Mouse (Mus musculus) G1E (cell line): Measurements from ENCODE around the gene Xcr1. TPM values are rescaled to one million over a fixed set of nuclear protein-coding genes. Genes with fewer than 3 reads are reported as not detected.

ENCODE experiments used
- ATAC-seq: 2 replicates; pipeline ENCODE4 v1.8.0; 2016; ENCODE audit warnings: mild to moderate bottlenecking; ENCODE audit not compliant: insufficient number of reproducible peaks, poor library complexity, low FRiP score, severe bottlenecking; ENCODE audit errors: extremely low read depth
- DNase-seq: peaks from one replicate; pipeline ENCODE4 v3.0.0; 2012; ENCODE audit warnings: low spot score
- H3K27me3 ChIP-seq: 2 replicates; pipeline ENCODE4 v1.6.1; 2012; ENCODE audit warnings: mild to moderate bottlenecking, low read length, inconsistent platforms; ENCODE audit not compliant: insufficient read depth
- H3K36me3 ChIP-seq: replicated peaks from 2 replicates; pipeline ENCODE3; 2012; ENCODE audit warnings: mild to moderate bottlenecking, inconsistent platforms
- H3K4me1 ChIP-seq: 2 replicates; pipeline ENCODE4 v1.6.1; 2012; ENCODE audit warnings: low read depth, low read length, inconsistent platforms, mixed read lengths; ENCODE audit not compliant: insufficient read depth
- H3K4me3 ChIP-seq: 2 replicates; pipeline ENCODE4 v1.5.1; 2012; ENCODE audit warnings: low read depth, mild to moderate bottlenecking, inconsistent platforms, low read length, moderate library complexity, mixed read lengths
- H3K9me3 ChIP-seq: replicated peaks from 2 replicates; pipeline ENCODE4 v1.6.1; 2012; ENCODE audit warnings: inconsistent platforms
- CTCF ChIP-seq: IDR thresholded peaks from 2 replicates; pipeline ENCODE4 v1.5.1; 2012; ENCODE audit warnings: low read depth, low read length, inconsistent platforms, mixed read lengths
- GATA1 ChIP-seq: IDR thresholded peaks from 2 replicates; pipeline ENCODE4 v1.6.1; 2012; ENCODE audit warnings: borderline replicate concordance, low read length, inconsistent platforms, mixed read lengths
- GATA2 ChIP-seq: IDR thresholded peaks from 2 replicates; pipeline ENCODE4 v1.6.1; 2012; ENCODE audit warnings: low read depth, low read length, inconsistent platforms, borderline replicate concordance
- POLR2AphosphoS5 ChIP-seq: IDR thresholded peaks from 2 replicates; pipeline ENCODE4 v1.6.1; 2012; ENCODE audit warnings: low read depth, low read length, inconsistent platforms; ENCODE audit not compliant: insufficient replicate concordance
- TAL1 ChIP-seq: conservative IDR thresholded peaks from 2 replicates; pipeline ENCODE4 v1.6.1; 2012; ENCODE audit warnings: low read depth, low read length, inconsistent platforms, mixed read lengths
- polyA plus RNA-seq: library from polyadenylated mRNA; stranded (reverse); fragments of >175 nt; gene quantifications from 2 replicates; pipeline ENCODE4 v1.2.3, GENCODE M21; 2012
- total RNA-seq, 2 experiments: library from RNA; stranded (forward) in 1 of 2; stranded (reverse) in 1 of 2; fragments of 200-1000 nt in 1 of 2; fragments of >200 nt in 1 of 2; fragmentation: Nextera tagmentation in 1 of 2; gene quantifications; 2 replicates each; pipeline ENCODE4 v1.2.3; 2014 to 2017

Xcr1 gene
- total RNA-seq (2014; fragmentation: Nextera tagmentation): not detected in 2 replicates
- 0.06 and 0.11 TPM in 2 replicates for total RNA-seq (2017)
- polyA plus RNA-seq: not detected in 2 replicates

GRCm38 (mm10) chr9:123861929-123862328 lies at the start of gene Xcr1:
Xcr1 (minus strand) TSS chr9:123862029.
- no peak for ATAC-seq
- no peak for DNase-seq

GRCm38 (mm10) chr9:123872049-123872448 lies 10.2 kb upstream of the Xcr1 start:
- Histone ChIP-seq H3K4me3 (no peak overlapping the region), H3K36me3 (no peaks in the 10 kb centered on the region), H3K4me1 (no peaks in the 10 kb centered on the region), H3K9me3 (no peaks in the 10 kb centered on the region), H3K27me3 (peaks cover 7% of the 10 kb centered on the region)
- no peak for ATAC-seq
- no peak for DNase-seq
- TF ChIP-seq TAL1 (no peak), CTCF (no peak), GATA1 (no peak), POLR2AphosphoS5 (no peak), GATA2 (no peak)

More at GRCm38 (mm10) chr9:123861929-123862328, at the start of gene Xcr1:
- Histone ChIP-seq H3K9me3 (no peaks in the 10 kb centered on the region), H3K4me3 (no peak within 1 kb of the TSS), H3K36me3 (no peaks in the 10 kb centered on the region), H3K4me1 (no peaks in the 10 kb centered on the region), H3K27me3 (no peaks in the 10 kb centered on the region)
- TF ChIP-seq CTCF (no peak), GATA2 (no peak), GATA1 (no peak), POLR2AphosphoS5 (no peak), TAL1 (no peak)

- H3K27me3 ChIP-seq: peaks cover 7% of the 10 kb centered on the region
- no peaks in the 10 kb centered on the region for H3K4me1 ChIP-seq
- DNase-seq: no peak
- TF ChIP-seq GATA1 (no peak), CTCF (no peak), GATA2 (no peak), TAL1 (no peak), POLR2AphosphoS5 (no peak)
- ATAC-seq: no peak
- no peaks in the 10 kb centered on the region for H3K9me3 ChIP-seq
- no peak overlapping the region for H3K4me3 ChIP-seq
- no peaks in the 10 kb centered on the region for H3K36me3 ChIP-seq
Measured at GRCm38 (mm10) chr9:123869167-123869784, 7.4 kb upstream of the Xcr1 start.

GRCm38 (mm10) chr9:123863641-123864040 lies 1.8 kb upstream of the Xcr1 start:
- H3K4me3 ChIP-seq: no peak overlapping the region
- peaks cover 3% of the 10 kb centered on the region; the same call in 1 of the 2 replicates for H3K27me3 ChIP-seq

GRCm38 (mm10) chr9:123862895-123863616 lies 1.2 kb upstream of the Xcr1 start:
- H3K36me3 ChIP-seq: no peaks in the 10 kb centered on the region
- no peak for ATAC-seq
- H3K27me3 ChIP-seq: peaks cover 3% of the 10 kb centered on the region; the same call in 1 of the 2 replicates
- no peak overlapping the region for H3K4me3 ChIP-seq
- no peak for TF ChIP-seq GATA1
- no peak for DNase-seq
- H3K4me1 ChIP-seq: no peaks in the 10 kb centered on the region
- no peaks in the 10 kb centered on the region for H3K9me3 ChIP-seq

More at GRCm38 (mm10) chr9:123863641-123864040, 1.8 kb upstream of the Xcr1 start:
- Histone ChIP-seq H3K36me3 (no peaks in the 10 kb centered on the region), H3K9me3 (no peaks in the 10 kb centered on the region), H3K4me1 (no peaks in the 10 kb centered on the region)
- TF ChIP-seq GATA1 (no peak), TAL1 (no peak), GATA2 (no peak), POLR2AphosphoS5 (no peak), CTCF (no peak)
- no peak for ATAC-seq
- no peak for DNase-seq

GRCm38 (mm10) chr9:123856836-123857235 lies 5.0 kb downstream of the Xcr1 start:
- no peaks in the 10 kb centered on the region for H3K36me3 ChIP-seq
- ATAC-seq: no peak
- peaks cover 8% of the 10 kb centered on the region for H3K4me1 ChIP-seq
- DNase-seq: no peak
- no peaks in the 10 kb centered on the region for H3K27me3 ChIP-seq
- TF ChIP-seq CTCF: no peak
- TF ChIP-seq GATA2: no peak
- no peak for TF ChIP-seq GATA1
- no peak for TF ChIP-seq TAL1
- TF ChIP-seq POLR2AphosphoS5: no peak
- H3K9me3 ChIP-seq: no peaks in the 10 kb centered on the region
- H3K4me3 ChIP-seq: no peak overlapping the region
